Mouse (Mus musculus) brain, embryonic 14.5 days (tissue): Measurements from ENCODE around the gene Btbd19.

Source experiments
- CTCF ChIP-seq: fragments of 200-500 bp; IDR thresholded peaks from 2 replicates; pipeline ENCODE4 v1.5.1; 2012; ENCODE audit warnings: inconsistent platforms, mild to moderate bottlenecking, moderate library complexity, borderline replicate concordance; ENCODE audit not compliant: insufficient read depth, insufficient read length; ENCODE audit errors: extremely low read depth
- POLR2A ChIP-seq: fragments of 200-500 bp; IDR thresholded peaks from 2 replicates; pipeline ENCODE4 v1.6.1; 2012; ENCODE audit warnings: mild to moderate bottlenecking, inconsistent platforms, borderline replicate concordance; ENCODE audit not compliant: poor library complexity, insufficient read depth, insufficient read length, severe bottlenecking; ENCODE audit errors: extremely low read depth

- TF ChIP-seq POLR2A (no peak), CTCF (no peak)
These were observed 567 bp upstream of the Btbd19 start for GRCm38 (mm10) chr4:117125910-117126674.
